Mouse (Mus musculus) megakaryocyte, embryonic 14.5 days (primary cell): ENCODE measurements around the gene 7530416G11Rik.

ENCODE experiments used
- FLI1 ChIP-seq: IDR thresholded peaks from 2 replicates; pipeline ENCODE4 v1.6.1; 2012; ENCODE audit warnings: low read length, inconsistent platforms, mixed read lengths
- GATA1 ChIP-seq: IDR thresholded peaks from 3 replicates; pipeline ENCODE4 v1.6.1; 2012; ENCODE audit warnings: mixed read lengths, low read length, inconsistent platforms, borderline replicate concordance

- TF ChIP-seq GATA1 (no peak), FLI1 (no peak)
These were observed 16.4 kb upstream of the 7530416G11Rik start for GRCm38 (mm10) chr15:85519438-85519837.
